Mouse (Mus musculus): ENCODE data around the gene Fbxl13. TPM values are rescaled to one million over a fixed set of nuclear protein-coding genes. Genes with fewer than 3 reads are reported as not detected.

The Fbxl13 gene
- polyA plus RNA-seq (2012; rRNA removed), result 0.08 and 0.10 TPM in 2 replicates

DNA sequence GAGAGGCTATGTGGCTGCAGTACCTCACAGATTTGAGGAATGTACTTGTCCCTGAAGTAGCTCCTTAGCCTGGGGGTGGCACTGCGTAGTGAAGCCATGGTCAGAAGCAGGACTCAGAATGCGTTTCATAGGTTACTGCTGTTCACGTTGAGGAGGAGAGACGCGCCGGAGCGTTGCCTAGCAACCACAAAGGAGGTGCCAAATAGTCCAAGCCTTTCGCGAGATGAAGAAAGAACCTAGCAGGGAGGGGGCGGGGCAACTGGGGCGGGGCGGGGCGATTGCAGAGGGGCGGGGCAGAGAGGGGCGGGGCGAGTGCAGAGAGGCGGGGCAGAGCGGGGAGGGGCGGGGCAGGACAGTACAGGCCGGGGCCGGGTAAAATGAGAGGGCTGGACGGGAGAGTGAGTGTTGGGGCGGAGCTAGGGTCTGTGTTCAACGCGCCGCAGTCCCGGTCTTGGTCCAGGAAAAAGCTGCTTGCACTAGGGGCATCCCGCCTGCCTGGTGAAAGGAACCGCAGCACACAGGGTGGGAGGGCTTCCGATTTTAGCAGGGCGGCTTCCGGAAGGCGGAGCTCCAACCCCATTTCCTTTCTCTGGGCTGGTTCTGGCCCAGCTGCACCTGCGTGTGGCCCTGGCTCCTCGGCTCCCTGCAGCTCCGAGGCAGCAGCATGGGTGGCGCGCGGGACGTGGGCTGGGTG is at the start of gene Fbxl13, which contains the start of gene Armc10:
Fbxl13 (minus strand) TSS at position 196 of the 694 bp plus-strand sequence.
Armc10 (plus strand) TSS at position 375 of the 694 bp plus-strand sequence.

DNA sequence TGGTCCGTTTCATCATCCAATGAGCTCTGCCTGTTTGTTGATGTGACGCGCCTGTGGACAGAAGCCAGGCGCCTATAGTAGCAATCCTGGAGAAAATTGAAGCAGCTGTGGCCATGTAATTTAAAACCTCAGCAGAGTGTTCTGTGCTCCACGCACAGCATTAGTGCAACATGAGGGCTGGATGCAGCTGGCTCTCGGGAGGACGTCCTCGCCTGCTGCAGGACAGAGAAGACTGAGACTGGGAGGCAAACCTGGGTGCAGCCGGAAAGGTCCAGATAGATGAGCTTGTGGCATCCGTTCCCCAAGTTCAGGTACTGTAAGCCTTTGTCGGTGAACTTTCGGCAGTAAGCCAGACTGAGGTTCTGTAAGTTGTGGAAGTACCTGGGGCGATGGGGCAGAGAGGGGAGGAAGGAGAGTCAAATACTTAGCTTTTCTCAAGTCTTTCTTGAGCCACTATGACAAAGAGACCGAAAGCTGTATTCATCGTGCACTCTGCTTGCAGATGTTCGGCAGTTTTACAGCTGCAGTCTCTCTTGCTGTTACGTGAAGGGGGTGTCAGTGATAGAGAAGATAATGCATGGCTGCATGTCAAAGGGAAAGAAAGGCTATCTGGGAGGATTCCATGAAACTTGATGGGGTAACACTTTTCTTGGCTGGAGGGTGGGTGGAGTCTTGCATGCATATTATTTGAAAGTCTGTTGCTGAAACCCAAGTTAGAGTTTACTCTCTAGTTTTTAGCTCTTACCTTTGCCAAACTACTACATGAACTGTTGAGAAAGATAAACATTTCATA is 101.8 kb downstream of the Fbxl13 start, which contains the start of gene Lrrc17:
Lrrc17 (plus strand) TSS at position 151 of the 793 bp plus-strand sequence.

Other genes starting within 250 kb of the Fbxl13 start
- 0.01 TPM in 1 of 2 replicates, not detected in the other for gene Ccdc146, start 221.0 kb downstream of the Fbxl13 start, polyA plus RNA-seq (2012; rRNA removed)
- 2.3 and 2.7 TPM in 2 replicates for gene Fam185a, start 220.7 kb downstream of the Fbxl13 start, polyA plus RNA-seq (2012; rRNA removed)
- gene Lrrc17, start 102.1 kb downstream of the Fbxl13 start, polyA plus RNA-seq (2012; rRNA removed), result 0.90 and 1.1 TPM in 2 replicates
- 9.0 and 9.6 TPM in 2 replicates for gene Armc10, start 179 bp upstream of the Fbxl13 start, polyA plus RNA-seq (2012; rRNA removed)
- gene Napepld, start 55.8 kb upstream of the Fbxl13 start, polyA plus RNA-seq (2012; rRNA removed), result 0.96 and 0.97 TPM in 2 replicates
- 48.6 and 49.5 TPM in 2 replicates for gene Pmpcb, start 91.5 kb upstream of the Fbxl13 start, polyA plus RNA-seq (2012; rRNA removed)
- gene Dnajc2, start 139.6 kb upstream of the Fbxl13 start, polyA plus RNA-seq (2012; rRNA removed), result 8.1 and 8.2 TPM in 2 replicates
- gene Psmc2, start 139.6 kb upstream of the Fbxl13 start, polyA plus RNA-seq (2012; rRNA removed), result 38.2 and 43.4 TPM in 2 replicates
- not detected in 2 replicates for gene Slc26a5, start 220.0 kb upstream of the Fbxl13 start, polyA plus RNA-seq (2012; rRNA removed)

All from liver, embryonic 18 days (tissue).